Mouse (Mus musculus) small intestine, adult 2 months (tissue): ENCODE measurements around the gene Ppp1r13l. TPM values are rescaled to one million over a fixed set of nuclear protein-coding genes. Genes with fewer than 3 reads are reported as not detected.

Experiments
- H3K27ac ChIP-seq: fragments of 200-500 bp; 2 replicates; pipeline ENCODE4 v1.5.1; 2012; ENCODE audit warnings: low read depth, low read length, control low read depth, inconsistent platforms; ENCODE audit not compliant: insufficient read depth
- H3K27me3 ChIP-seq: fragments of 200-500 bp; 2 replicates; pipeline ENCODE4 v1.6.1; 2012; ENCODE audit warnings: mild to moderate bottlenecking, moderate library complexity, low read length, inconsistent platforms; ENCODE audit not compliant: control insufficient read depth, insufficient read depth
- H3K36me3 ChIP-seq: fragments of 200-500 bp; 2 replicates; pipeline ENCODE4 v1.6.1; 2012; ENCODE audit warnings: mild to moderate bottlenecking, low read length, control low read depth, inconsistent platforms; ENCODE audit not compliant: control insufficient read depth, insufficient read depth
- H3K4me1 ChIP-seq: fragments of 200-500 bp; 2 replicates; pipeline ENCODE4 v1.6.1; 2012; ENCODE audit warnings: low read length, inconsistent platforms, mixed read lengths; ENCODE audit not compliant: control insufficient read depth, insufficient read depth, insufficient read length
- H3K4me3 ChIP-seq: fragments of 200-500 bp; 2 replicates; pipeline ENCODE4 v1.5.1; 2012; ENCODE audit warnings: low read depth, mild to moderate bottlenecking, control low read depth, inconsistent platforms, low read length, moderate library complexity
- CTCF ChIP-seq: fragments of 200-500 bp; IDR thresholded peaks from 2 replicates; pipeline ENCODE4 v1.5.1; 2012; ENCODE audit warnings: low read depth, mild to moderate bottlenecking, control low read depth, inconsistent platforms, low read length, moderate library complexity, mixed read lengths; ENCODE audit not compliant: insufficient replicate concordance, insufficient read length; ENCODE audit errors: extremely low read depth
- POLR2A ChIP-seq: fragments of 200-500 bp; IDR thresholded peaks from 2 replicates; pipeline ENCODE4 v1.6.1; 2012; ENCODE audit warnings: low read depth, mild to moderate bottlenecking, control low read depth, inconsistent platforms, low read length, moderate library complexity
- WGBS: fragments of 180-500 bp; shearing (Covaris S2); methylation state at CpG from one replicate; pipeline ENCODE4 v1.1.7; 2018; 5-methylcytosine and 5-hydroxymethylcytosine counted together
- polyA plus RNA-seq: library from polyadenylated mRNA; depleted of rRNA; stranded (reverse); fragments of >200 nt; gene quantifications from 2 replicates; pipeline ENCODE4 v1.2.3, GENCODE M21; 2012

The Ppp1r13l gene
- polyA plus RNA-seq, 1 experiment, result 10.4 TPM

DNA sequence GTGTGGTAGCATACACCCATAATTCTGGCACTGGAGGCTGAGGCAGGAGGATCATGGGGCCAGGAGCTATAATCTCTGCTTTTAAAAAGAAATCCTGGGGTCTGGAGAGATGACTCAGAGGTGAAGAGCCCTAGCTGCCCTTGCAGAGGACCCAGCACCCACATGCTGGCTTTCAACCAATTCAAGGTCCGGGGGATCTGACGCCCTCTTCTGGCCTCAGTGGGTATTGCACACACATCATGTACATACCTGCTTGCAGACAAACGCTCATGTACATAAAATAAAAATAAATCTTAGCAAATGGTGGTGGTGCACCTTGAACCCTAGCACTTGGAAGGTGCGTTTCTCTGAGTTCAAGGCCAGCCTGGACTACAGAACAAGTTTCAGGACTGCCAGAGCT is 41.4 kb downstream of the Ppp1r13l start:
- H3K27me3 ChIP-seq, result peaks cover 7% of the 10 kb centered on the region
- peaks cover 11% of the 10 kb centered on the region for H3K4me1 ChIP-seq
- H3K36me3 ChIP-seq, result no peaks in the 10 kb centered on the region
- no peak overlapping the region for H3K4me3 ChIP-seq
- TF ChIP-seq CTCF (peak; percentile 39; the same call in 1 of the 2 replicates), POLR2A (no peak)
- WGBS, result 86% methylated on average over 4 of the region's 4 CpGs
- H3K27ac ChIP-seq, result no peak overlapping the region

DNA sequence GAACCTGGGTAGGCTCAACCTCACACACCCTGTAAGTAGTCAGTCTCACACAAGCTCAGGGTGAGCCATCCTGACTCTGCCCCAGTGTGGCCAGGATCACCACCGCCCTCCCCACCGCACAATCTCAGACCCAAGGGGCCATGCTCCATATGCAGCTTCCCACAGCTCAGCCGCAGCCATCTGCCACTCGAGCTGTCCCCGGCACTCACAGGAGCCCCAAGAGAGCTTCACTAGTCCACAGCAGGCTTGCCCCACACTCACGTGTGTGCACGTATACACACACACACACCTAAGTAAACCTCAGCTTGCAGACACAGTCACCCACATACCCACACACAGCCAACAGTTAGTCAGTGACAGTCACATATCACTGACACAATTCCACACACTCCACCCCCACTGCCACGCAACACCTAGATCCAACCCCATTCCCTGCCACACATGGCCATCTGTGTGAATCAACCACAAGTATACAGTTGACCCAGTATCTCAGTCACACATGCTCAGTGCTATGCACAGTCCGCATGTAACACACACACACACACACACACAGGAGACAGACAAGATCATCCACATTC is 43.1 kb downstream of the Ppp1r13l start:
- no peak overlapping the region for H3K4me3 ChIP-seq
- 76% methylated on average over 9 of the region's 9 CpGs for WGBS
- TF ChIP-seq POLR2A, result no peak
- no peak for TF ChIP-seq CTCF
- H3K36me3 ChIP-seq, result no peaks in the 10 kb centered on the region
- peaks cover 11% of the 10 kb centered on the region for H3K4me1 ChIP-seq
- peaks cover 7% of the 10 kb centered on the region for H3K27me3 ChIP-seq
- no peak overlapping the region for H3K27ac ChIP-seq

DNA sequence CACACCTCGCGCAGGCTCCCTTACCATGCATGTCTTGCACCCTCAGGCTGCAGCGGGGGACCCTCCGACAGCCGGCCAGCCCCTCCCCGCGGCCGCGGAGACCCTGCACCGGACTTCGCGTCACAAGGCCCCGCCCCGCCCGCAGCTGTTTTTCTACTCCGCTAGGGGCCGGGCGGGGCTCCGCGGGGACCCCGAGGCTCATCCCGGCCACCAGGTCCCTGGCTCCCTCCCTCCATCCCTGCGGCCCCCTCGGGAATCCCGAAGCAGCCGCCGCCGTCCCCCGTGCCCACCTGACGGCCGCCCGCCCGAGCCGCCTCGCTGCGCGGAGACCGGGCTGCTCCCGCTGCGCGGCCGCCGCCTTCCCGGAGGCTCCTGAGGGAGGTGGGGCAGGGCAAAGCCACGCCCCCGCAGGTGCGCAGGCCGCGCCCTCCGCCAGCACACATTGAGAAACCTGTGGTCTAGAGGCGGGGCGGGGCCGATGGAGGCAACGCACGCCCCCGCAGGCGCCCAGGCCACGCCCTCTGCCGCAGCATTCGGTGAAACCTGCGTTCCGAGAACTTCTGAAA is 44.3 kb downstream of the Ppp1r13l start, which contains the start of gene Klc3:
TSS of gene Klc3 (minus strand) at position 374 of the 566 bp plus-strand sequence.
- H3K27ac ChIP-seq, result no peak within 1 kb of the TSS
- H3K36me3 ChIP-seq, result no peaks in the 10 kb centered on the region
- peak within 1 kb of the TSS; percentile 64 for H3K4me3 ChIP-seq
- 1% methylated on average over 62 of the region's 62 CpGs for WGBS
- TF ChIP-seq CTCF (no peak), POLR2A (no peak)
- H3K4me1 ChIP-seq, result peaks cover 11% of the 10 kb centered on the region
- H3K27me3 ChIP-seq, result peaks cover 7% of the 10 kb centered on the region

GRCm38 (mm10) chr7:19404476-19404875 is 44.9 kb downstream of the Ppp1r13l start, which contains the start of gene Ckm:
Gene Ckm, plus strand, starts transcription at chr7:19404776.
- Histone ChIP-seq H3K4me1 (peaks cover 8% of the 10 kb centered on the region), H3K27ac (no peak within 1 kb of the TSS), H3K4me3 (peak within 1 kb of the TSS; percentile 64), H3K27me3 (peaks cover 7% of the 10 kb centered on the region), H3K36me3 (no peaks in the 10 kb centered on the region)
- WGBS, result 48% methylated on average over 7 of the region's 7 CpGs
- no peak for TF ChIP-seq POLR2A
- no peak for TF ChIP-seq CTCF

DNA sequence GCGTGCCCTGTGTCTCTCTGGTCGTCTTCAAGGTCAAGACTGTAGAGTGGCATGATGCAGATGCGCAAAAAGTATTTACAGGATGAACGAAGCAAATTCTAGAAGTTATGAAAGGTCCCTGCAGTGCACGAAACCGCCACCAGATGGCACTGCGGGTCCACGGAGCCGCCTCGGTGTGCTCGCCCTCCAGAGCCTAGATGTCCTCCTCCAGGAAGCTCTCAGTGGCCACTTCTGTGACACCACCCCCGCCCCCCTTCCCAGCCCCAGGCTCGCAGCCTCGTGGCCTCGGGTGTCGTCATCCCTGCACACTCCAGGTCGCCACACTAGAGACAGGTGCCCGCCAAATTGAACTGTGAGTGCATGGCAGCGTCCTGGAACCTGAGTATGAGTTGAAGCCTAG is 45.9 kb downstream of the Ppp1r13l start:
- H3K4me1 ChIP-seq, result peaks cover 5% of the 10 kb centered on the region
- no peaks in the 10 kb centered on the region for H3K36me3 ChIP-seq
- H3K27ac ChIP-seq, result no peak overlapping the region
- no peak for TF ChIP-seq POLR2A
- TF ChIP-seq CTCF, result peak; percentile 94
- H3K4me3 ChIP-seq, result no peak overlapping the region
- H3K27me3 ChIP-seq, result peaks cover 7% of the 10 kb centered on the region; the same call in 1 of the 2 replicates
- 2% methylated on average over 19 of the region's 19 CpGs for WGBS

DNA sequence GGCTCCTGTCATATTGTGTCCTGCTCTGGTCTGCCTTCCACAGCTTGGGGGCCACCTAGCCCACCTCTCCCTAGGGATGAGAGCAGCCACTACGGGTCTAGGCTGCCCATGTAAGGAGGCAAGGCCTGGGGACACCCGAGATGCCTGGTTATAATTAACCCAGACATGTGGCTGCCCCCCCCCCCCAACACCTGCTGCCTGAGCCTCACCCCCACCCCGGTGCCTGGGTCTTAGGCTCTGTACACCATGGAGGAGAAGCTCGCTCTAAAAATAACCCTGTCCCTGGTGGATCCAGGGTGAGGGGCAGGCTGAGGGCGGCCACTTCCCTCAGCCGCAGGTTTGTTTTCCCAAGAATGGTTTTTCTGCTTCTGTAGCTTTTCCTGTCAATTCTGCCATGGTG is 50.2 kb downstream of the Ppp1r13l start:
- TF ChIP-seq CTCF (no peak), POLR2A (no peak)
- H3K4me3 ChIP-seq, result no peak overlapping the region
- no peaks in the 10 kb centered on the region for H3K36me3 ChIP-seq
- H3K27me3 ChIP-seq, result no peaks in the 10 kb centered on the region; the same call in 1 of the 2 replicates
- WGBS, result 60% methylated on average over 6 of the region's 6 CpGs
- H3K4me1 ChIP-seq, result peaks cover 2% of the 10 kb centered on the region; the same call in 1 of the 2 replicates
- H3K27ac ChIP-seq, result no peak overlapping the region

DNA sequence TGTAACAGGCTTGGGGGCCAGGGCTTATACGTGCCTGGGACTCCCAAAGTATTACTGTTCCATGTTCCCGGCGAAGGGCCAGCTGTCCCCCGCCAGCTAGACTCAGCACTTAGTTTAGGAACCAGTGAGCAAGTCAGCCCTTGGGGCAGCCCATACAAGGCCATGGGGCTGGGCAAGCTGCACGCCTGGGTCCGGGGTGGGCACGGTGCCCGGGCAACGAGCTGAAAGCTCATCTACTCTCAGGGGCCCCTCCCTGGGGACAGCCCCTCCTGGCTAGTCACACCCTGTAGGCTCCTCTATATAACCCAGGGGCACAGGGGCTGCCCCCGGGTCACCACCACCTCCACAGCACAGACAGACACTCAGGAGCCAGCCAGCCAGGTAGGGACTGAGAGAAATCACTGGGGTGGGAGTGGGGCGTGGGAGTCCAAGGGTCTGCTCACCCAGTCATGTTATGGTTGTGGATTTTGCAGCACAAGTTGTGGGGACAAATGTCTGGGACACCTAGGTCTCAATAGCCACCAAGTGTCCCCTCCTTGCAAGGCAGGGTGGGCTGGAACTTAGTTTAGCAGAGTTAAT is 51.3 kb downstream of the Ppp1r13l start:
- 58% methylated on average over 11 of the region's 11 CpGs for WGBS
- TF ChIP-seq CTCF (no peak), POLR2A (no peak)
- peak overlapping the region; percentile 18; the same call in 1 of the 2 replicates for H3K4me3 ChIP-seq
- no peaks in the 10 kb centered on the region; the same call in 1 of the 2 replicates for H3K27me3 ChIP-seq
- H3K36me3 ChIP-seq, result no peaks in the 10 kb centered on the region
- no peaks in the 10 kb centered on the region; the same call in 1 of the 2 replicates for H3K4me1 ChIP-seq
- H3K27ac ChIP-seq, result no peak overlapping the region
